Mouse (Mus musculus) MEL (cell line): ENCODE results near the gene Cox11. TPM values are rescaled to one million over a fixed set of nuclear protein-coding genes. Genes with fewer than 3 reads are reported as not detected.
A peak's percentile ranks its signal among the peaks of the same experiment; 100 is the strongest.

ENCODE experiments used
- DNase-seq: peaks from one replicate; pipeline ENCODE4 v3.0.0; 2011; ENCODE audit warnings: low read depth, low spot score
- H3K27ac ChIP-seq: 2 replicates; pipeline ENCODE4 v1.5.1; 2012; ENCODE audit warnings: low read depth, mild to moderate bottlenecking, control low read depth, low read length, moderate library complexity; ENCODE audit not compliant: control insufficient read depth
- H3K27me3 ChIP-seq, 2 experiments: fragments of 150-350 bp in 1 of 2; sonication (generic) in 1 of 2; 2 replicates each; pipeline ENCODE4 v1.6.1; 2012; ENCODE audit warnings: low read length in 2 of 2, mild to moderate bottlenecking in 2 of 2, improper control_type of control experiment in 1 of 2, moderate library complexity in 1 of 2; ENCODE audit not compliant: insufficient read depth in 2 of 2, control insufficient read depth in 1 of 2
- H3K36me3 ChIP-seq, 2 experiments: 2 replicates each; pipeline ENCODE4 v1.6.1; 2012 to 2014; ENCODE audit warnings: low read length in 2 of 2, improper control_type of control experiment in 1 of 2, inconsistent platforms in 1 of 2, mild to moderate bottlenecking in 1 of 2; ENCODE audit not compliant: insufficient read depth in 2 of 2, control insufficient read depth in 1 of 2
- H3K4me1 ChIP-seq, 2 experiments: fragments of 150-350 bp in 1 of 2; sonication (generic) in 1 of 2; 2 replicates each; pipeline ENCODE4 v1.6.1; 2012; ENCODE audit warnings: low read length in 2 of 2, improper control_type of control experiment in 1 of 2, mild to moderate bottlenecking in 1 of 2; ENCODE audit not compliant: insufficient read depth in 2 of 2, control insufficient read depth in 1 of 2
- H3K4me3 ChIP-seq, 2 experiments: fragments of 150-350 bp in 1 of 2; sonication (generic) in 1 of 2; 2 replicates each; pipeline ENCODE4 v1.5.1; 2012; ENCODE audit warnings: low read depth in 2 of 2, low read length in 2 of 2, mild to moderate bottlenecking in 2 of 2, moderate library complexity in 2 of 2, control low read depth in 1 of 2, improper control_type of control experiment in 1 of 2; ENCODE audit not compliant: control insufficient read depth in 1 of 2, insufficient read depth in 1 of 2
- H3K79me2 ChIP-seq: 2 replicates; pipeline ENCODE4 v1.6.1; 2012; ENCODE audit warnings: mild to moderate bottlenecking, low read length, moderate library complexity; ENCODE audit not compliant: control insufficient read depth, poor library complexity, insufficient read depth
- H3K9ac ChIP-seq: 2 replicates; pipeline ENCODE4 v1.6.1; 2012; ENCODE audit warnings: low read depth, mild to moderate bottlenecking, control low read depth, low read length, moderate library complexity; ENCODE audit not compliant: control insufficient read depth, poor library complexity, severe bottlenecking
- H3K9me3 ChIP-seq: fragments of 150-350 bp; sonication (generic); replicated peaks from 2 replicates; pipeline ENCODE4 v1.6.1; 2012; ENCODE audit warnings: mild to moderate bottlenecking, low read length, improper control_type of control experiment, moderate library complexity; ENCODE audit not compliant: insufficient read depth
- BHLHE40 ChIP-seq: IDR thresholded peaks from 2 replicates; pipeline ENCODE4 v1.6.1; 2012; ENCODE audit warnings: low read depth, mild to moderate bottlenecking, inconsistent platforms, low read length, improper control_type of control experiment, borderline replicate concordance
- CHD1 ChIP-seq: IDR thresholded peaks from 2 replicates; pipeline ENCODE4 v1.6.1; 2012; ENCODE audit warnings: low read depth, mild to moderate bottlenecking, inconsistent platforms, low read length, improper control_type of control experiment
- CHD2 ChIP-seq: IDR thresholded peaks from 2 replicates; pipeline ENCODE4 v1.6.1; 2011; ENCODE audit warnings: low read length, improper control_type of control experiment
- CTCF ChIP-seq, 3 experiments: IDR thresholded peaks in 2 of 3; conservative IDR thresholded peaks in 1 of 3; 2 replicates each; pipeline ENCODE4 v1.5.1; 2011 to 2012; ENCODE audit warnings: low read length in 3 of 3, low read depth in 2 of 3, mild to moderate bottlenecking in 2 of 3, improper control_type of control experiment in 1 of 3, inconsistent platforms in 1 of 3, mixed read lengths in 1 of 3, moderate library complexity in 1 of 3; ENCODE audit not compliant: control insufficient read depth in 1 of 3, insufficient read depth in 1 of 3, poor library complexity in 1 of 3, severe bottlenecking in 1 of 3
- E2F4 ChIP-seq: IDR thresholded peaks from 2 replicates; pipeline ENCODE4 v1.6.1; 2011; ENCODE audit warnings: low read depth, low read length, improper control_type of control experiment, borderline replicate concordance
- EP300 ChIP-seq, 2 experiments: IDR thresholded peaks; 2 replicates each; pipeline ENCODE4 v1.6.1; 2011; ENCODE audit warnings: improper control_type of control experiment in 2 of 2, low read length in 2 of 2, low read depth in 1 of 2, mild to moderate bottlenecking in 1 of 2
- ETS1 ChIP-seq: IDR thresholded peaks from 2 replicates; pipeline ENCODE4 v1.6.1; 2012; ENCODE audit warnings: low read depth, mild to moderate bottlenecking, inconsistent platforms, low read length, improper control_type of control experiment, moderate library complexity
- GABPA ChIP-seq: IDR thresholded peaks from 2 replicates; pipeline ENCODE4 v1.6.1; 2012; ENCODE audit warnings: low read depth, mild to moderate bottlenecking, inconsistent platforms, low read length, improper control_type of control experiment, moderate library complexity
- GATA1 ChIP-seq: IDR thresholded peaks from 2 replicates; pipeline ENCODE4 v1.6.1; 2011; ENCODE audit warnings: low read depth, low read length, improper control_type of control experiment
- HCFC1 ChIP-seq: IDR thresholded peaks from 2 replicates; pipeline ENCODE4 v1.6.1; 2012; ENCODE audit warnings: low read depth, mild to moderate bottlenecking, inconsistent platforms, low read length, improper control_type of control experiment, moderate library complexity
- JUND ChIP-seq: IDR thresholded peaks from 2 replicates; pipeline ENCODE4 v1.6.1; 2011; ENCODE audit warnings: low read depth, mild to moderate bottlenecking, improper control_type of control experiment, low read length
- KAT2A ChIP-seq: conservative IDR thresholded peaks from 2 replicates; pipeline ENCODE4 v1.6.1; 2012; ENCODE audit warnings: low read depth, low read length, improper control_type of control experiment, inconsistent platforms
- MAFK ChIP-seq: IDR thresholded peaks from 2 replicates; pipeline ENCODE4 v1.6.1; 2011; ENCODE audit warnings: low read depth, mild to moderate bottlenecking, low read length, improper control_type of control experiment, borderline replicate concordance
- MAX ChIP-seq: IDR thresholded peaks from 2 replicates; pipeline ENCODE4 v1.6.1; 2011; ENCODE audit warnings: low read length, improper control_type of control experiment
- MAZ ChIP-seq: IDR thresholded peaks from 2 replicates; pipeline ENCODE4 v1.6.1; 2012; ENCODE audit warnings: low read depth, mild to moderate bottlenecking, inconsistent platforms, low read length, improper control_type of control experiment
- MEF2A ChIP-seq: IDR thresholded peaks from 2 replicates; pipeline ENCODE4 v1.6.1; 2014; ENCODE audit warnings: low read depth, mild to moderate bottlenecking, inconsistent platforms, low read length, improper control_type of control experiment; ENCODE audit not compliant: poor library complexity, insufficient replicate concordance, severe bottlenecking; ENCODE audit errors: extremely low read depth
- MXI1 ChIP-seq: IDR thresholded peaks from 2 replicates; pipeline ENCODE4 v1.6.1; 2011; ENCODE audit warnings: mild to moderate bottlenecking, low read depth, low read length, improper control_type of control experiment
- MYB ChIP-seq: IDR thresholded peaks from 2 replicates; pipeline ENCODE4 v1.6.1; 2011; ENCODE audit warnings: mild to moderate bottlenecking, low read depth, low read length, improper control_type of control experiment
- MYC ChIP-seq: IDR thresholded peaks from 2 replicates; pipeline ENCODE4 v1.6.1; 2011; ENCODE audit warnings: low read depth, mild to moderate bottlenecking, low read length, improper control_type of control experiment, moderate library complexity
- NELFE ChIP-seq: IDR thresholded peaks from 2 replicates; pipeline ENCODE4 v1.6.1; 2011; ENCODE audit warnings: low read depth, low read length, improper control_type of control experiment
- NRF1 ChIP-seq: IDR thresholded peaks from 2 replicates; pipeline ENCODE4 v1.6.1; 2014; ENCODE audit warnings: low read depth, mild to moderate bottlenecking, inconsistent platforms, low read length, improper control_type of control experiment, moderate library complexity; ENCODE audit not compliant: poor library complexity, insufficient read depth, severe bottlenecking
- POLR2A ChIP-seq, 2 experiments: IDR thresholded peaks; 2 replicates each; pipeline ENCODE4 v1.6.1; 2011 to 2012; ENCODE audit warnings: low read length in 2 of 2, mild to moderate bottlenecking in 2 of 2, control low read depth in 1 of 2, improper control_type of control experiment in 1 of 2, low read depth in 1 of 2, moderate library complexity in 1 of 2; ENCODE audit not compliant: control insufficient read depth in 1 of 2, insufficient read depth in 1 of 2, poor library complexity in 1 of 2
- POLR2AphosphoS2 ChIP-seq: IDR thresholded peaks from 2 replicates; pipeline ENCODE4 v1.6.1; 2011; ENCODE audit warnings: low read length, improper control_type of control experiment
- RAD21 ChIP-seq: IDR thresholded peaks from 2 replicates; pipeline ENCODE4 v1.6.1; 2011; ENCODE audit warnings: mild to moderate bottlenecking, low read depth, low read length, improper control_type of control experiment
- SIN3A ChIP-seq: IDR thresholded peaks from 2 replicates; pipeline ENCODE4 v1.6.1; 2012; ENCODE audit warnings: low read length, improper control_type of control experiment, inconsistent platforms
- SMC3 ChIP-seq: IDR thresholded peaks from 2 replicates; pipeline ENCODE4 v1.6.1; 2011; ENCODE audit warnings: low read depth, low read length, improper control_type of control experiment
- TAL1 ChIP-seq: IDR thresholded peaks from 2 replicates; pipeline ENCODE4 v1.6.1; 2012; ENCODE audit warnings: mild to moderate bottlenecking, inconsistent platforms, low read length, moderate library complexity, mixed read lengths
- TBP ChIP-seq: IDR thresholded peaks from 2 replicates; pipeline ENCODE4 v1.8.0; 2011; ENCODE audit warnings: low read depth, low read length, improper control_type of control experiment
- UBTF ChIP-seq: IDR thresholded peaks from 2 replicates; pipeline ENCODE4 v1.6.1; 2012; ENCODE audit warnings: low read depth, mild to moderate bottlenecking, inconsistent platforms, low read length, improper control_type of control experiment, moderate library complexity, borderline replicate concordance; ENCODE audit not compliant: insufficient read depth
- USF2 ChIP-seq, 2 experiments: IDR thresholded peaks; 2 replicates each; pipeline ENCODE4 v1.6.1; 2011 to 2012; ENCODE audit warnings: improper control_type of control experiment in 2 of 2, low read length in 2 of 2, borderline replicate concordance in 1 of 2, inconsistent platforms in 1 of 2, low read depth in 1 of 2, mild to moderate bottlenecking in 1 of 2; ENCODE audit not compliant: insufficient read depth in 1 of 2
- ZC3H11A ChIP-seq: IDR thresholded peaks from 2 replicates; pipeline ENCODE4 v1.6.1; 2012; ENCODE audit warnings: low read depth, mild to moderate bottlenecking, inconsistent platforms, low read length, improper control_type of control experiment
- ZKSCAN1 ChIP-seq: IDR thresholded peaks from 2 replicates; pipeline ENCODE4 v1.6.1; 2012; ENCODE audit warnings: low read depth, mild to moderate bottlenecking, inconsistent platforms, low read length, improper control_type of control experiment, moderate library complexity
- ZMIZ1 ChIP-seq: IDR thresholded peaks from 2 replicates; pipeline ENCODE4 v1.6.1; 2012; ENCODE audit warnings: low read depth, mild to moderate bottlenecking, inconsistent platforms, low read length, improper control_type of control experiment, moderate library complexity
- ZNF384 ChIP-seq: IDR thresholded peaks from 2 replicates; pipeline ENCODE4 v1.6.1; 2012; ENCODE audit warnings: low read depth, mild to moderate bottlenecking, inconsistent platforms, low read length, improper control_type of control experiment
- polyA plus RNA-seq, 2 experiments: library from polyadenylated mRNA; stranded (reverse) in 1 of 2; unstranded in 1 of 2; fragments of >175 nt in 1 of 2; fragments of >200 nt in 1 of 2; gene quantifications; 2 replicates each; pipeline versions ENCODE4 v1.2.1 to v1.2.4; 2012; ENCODE audit warnings: low replicate concordance in 2 of 2, low read depth in 1 of 2; ENCODE audit not compliant: insufficient read length in 2 of 2, insufficient read depth in 1 of 2, missing spikeins in 1 of 2
- total RNA-seq: library from RNA; depleted of rRNA; stranded (reverse); fragments of 300-350 nt; gene quantifications from 2 replicates; pipeline ENCODE4 v1.2.3, GENCODE M21; 2012; rRNA removed

Gene Cox11
- total RNA-seq = 19.3 and 22.1 TPM in 2 replicates
- 10 to 100 TPM in 1 of 2 experiments, not detected in 1; 21.0 TPM for polyA plus RNA-seq

DNA sequence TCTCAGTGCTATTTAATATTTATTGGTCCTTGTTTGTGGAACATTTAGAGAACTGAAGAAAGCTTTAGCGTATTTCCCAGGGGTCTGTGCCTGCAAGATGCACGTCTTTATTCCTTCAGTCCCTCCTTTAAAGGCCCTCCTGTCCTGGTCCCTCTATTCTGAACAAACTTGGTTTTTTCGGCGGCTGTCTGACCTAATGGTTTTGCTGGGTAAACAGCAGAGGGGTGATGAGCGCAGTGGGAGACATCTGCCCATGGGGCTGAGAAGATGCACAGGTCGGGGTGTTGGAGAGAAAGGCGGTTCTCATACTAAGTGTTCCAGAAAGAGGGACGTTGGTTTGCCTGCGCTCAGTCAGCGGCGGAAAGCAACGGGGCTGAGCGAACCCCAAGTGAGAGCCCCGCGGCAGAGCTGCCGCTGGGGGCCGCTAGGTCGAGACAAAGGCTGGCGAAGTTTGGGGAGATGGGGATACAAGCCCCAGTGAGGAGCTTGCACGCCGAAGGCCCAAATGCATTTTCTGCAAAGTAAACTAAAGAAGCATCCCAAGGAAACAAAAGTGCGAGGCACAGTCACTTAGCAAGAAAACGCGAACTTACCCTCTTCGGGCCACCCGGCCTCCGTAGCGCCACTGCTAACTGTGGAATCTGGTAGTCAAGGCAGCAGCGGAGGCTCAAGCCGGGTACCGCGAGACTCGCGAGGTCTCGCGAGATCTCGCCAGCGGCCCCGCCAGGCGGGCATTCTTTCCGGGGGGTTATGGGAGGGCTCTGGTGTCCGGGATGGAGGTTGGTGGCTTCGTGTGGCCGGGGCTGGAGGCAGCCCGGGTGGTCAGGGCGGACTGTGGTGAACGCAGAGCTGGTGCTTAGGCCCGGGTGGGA is at the start of gene Cox11, which contains the start of gene Stxbp4:
Gene Cox11 (plus strand): TSS at position 734 of the 872 bp plus-strand sequence.
Gene Stxbp4 (minus strand): TSS at position 645 of the 872 bp plus-strand sequence.
- H3K4me1 ChIP-seq = peaks cover 8% of the 10 kb centered on the region in 2 experiments
- no peaks in the 10 kb centered on the region for H3K9me3 ChIP-seq
- DNase-seq = peak; percentile 98
- H3K36me3 ChIP-seq = peaks cover 13 to 14% of the 10 kb centered on the region in 2 experiments
- peaks cover 22% of the 10 kb centered on the region for H3K79me2 ChIP-seq
- H3K27me3 ChIP-seq = no peaks in the 10 kb centered on the region
- H3K27ac ChIP-seq = peak within 1 kb of the TSS; percentile 85
- H3K9ac ChIP-seq = peak within 1 kb of the TSS; percentile 92
- H3K4me3 ChIP-seq = peak within 1 kb of the TSS; percentile 81 to 98
- TF ChIP-seq E2F4 = no peak
- 0 out of 2 replicates have a peak, but pooled peaks have one; percentile 88 for TF ChIP-seq MAZ
- TF ChIP-seq USF2 (IDR thresholded peaks at IDR 0.05; ENCODE audit: borderline replicate concordance in 1 of 2, insufficient read depth in 1 of 2, low read depth in 1 of 2, low read length in 2 of 2) = no peak
- TF ChIP-seq CTCF (IDR thresholded peaks at IDR 0.05 in 2 of 3, conservative IDR thresholded peaks at IDR 0.05 in 1 of 3; ENCODE audit: control insufficient read depth in 1 of 3, insufficient read depth in 1 of 3, low read depth in 2 of 3, low read length in 3 of 3, poor library complexity in 1 of 3, severe bottlenecking in 1 of 3) = no peak; a peak in 1 of 6 replicates
- no peak for TF ChIP-seq RAD21
- TF ChIP-seq NELFE = peak; percentile 93
- TF ChIP-seq CHD2 = peak; percentile 100
- TF ChIP-seq GABPA = no peak
- TF ChIP-seq TBP = peak; percentile 76
- TF ChIP-seq ZC3H11A = no peak
- TF ChIP-seq UBTF = peak; percentile 78; the same call in 1 of the 2 replicates
- TF ChIP-seq ZKSCAN1 = no peak
- TF ChIP-seq JUND = peak; percentile 9; the same call in 1 of the 2 replicates
- peak; percentile 98 for TF ChIP-seq SIN3A
- TF ChIP-seq MAX = peak; percentile 56
- no peak for TF ChIP-seq TAL1
- 0 out of 2 replicates have a peak, but pooled peaks have one; percentile 51 for TF ChIP-seq MYB
- peak; percentile 70; the same call in 1 of the 2 replicates for TF ChIP-seq KAT2A
- peak; percentile 92 for TF ChIP-seq HCFC1
- TF ChIP-seq POLR2A (IDR thresholded peaks at IDR 0.05; ENCODE audit: control insufficient read depth in 1 of 2, insufficient read depth in 1 of 2, low read depth in 1 of 2, low read length in 2 of 2, poor library complexity in 1 of 2) = peak; percentile 87 to 96
- 0 out of 2 replicates have a peak, but pooled peaks have one; percentile 64 for TF ChIP-seq MYC
- no peak for TF ChIP-seq MEF2A
- 0 out of 2 replicates have a peak, but pooled peaks have one; percentile 46 for TF ChIP-seq ETS1
- TF ChIP-seq NRF1 = 0 out of 2 replicates have a peak, but pooled peaks have one; percentile 30
- TF ChIP-seq CHD1 = no peak; the same call in 1 of the 2 replicates
- TF ChIP-seq ZNF384 = no peak
- TF ChIP-seq GATA1 = 0 out of 2 replicates have a peak, but pooled peaks have one; percentile 7
- no peak for TF ChIP-seq SMC3
- TF ChIP-seq EP300 (IDR thresholded peaks at IDR 0.05; ENCODE audit: low read depth in 1 of 2, low read length in 2 of 2) = 0 out of 4 replicates have a peak, but pooled peaks of 1 of the 2 experiments have one; percentile 30
- TF ChIP-seq ZMIZ1 = peak; percentile 72; the same call in 1 of the 2 replicates
- peak; percentile 92 for TF ChIP-seq POLR2AphosphoS2
- no peak for TF ChIP-seq MAFK
- peak; percentile 79 for TF ChIP-seq MXI1
- no peak for TF ChIP-seq BHLHE40
